23 mouse cellular contexts compared by ENCODE assay signal in the genomic region with DNA sequence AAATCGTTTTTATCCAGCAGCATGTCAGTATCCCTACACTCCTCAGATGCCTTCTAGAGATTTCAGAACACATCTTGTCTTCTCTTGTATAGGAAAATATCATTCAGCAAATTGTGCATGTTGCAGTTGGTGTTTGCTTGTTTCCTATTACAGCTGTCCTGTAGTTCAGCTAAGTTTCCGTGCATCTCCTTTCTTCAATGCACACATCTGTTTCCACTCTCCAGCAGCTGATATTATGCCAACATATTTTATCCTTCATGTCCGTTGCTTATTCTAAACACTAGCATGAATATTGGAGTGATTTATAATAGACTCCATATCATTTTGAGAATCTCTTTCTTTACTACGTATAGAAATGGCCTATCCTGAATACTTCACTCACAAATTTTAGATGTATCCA. TPM values are rescaled to one million over a fixed set of nuclear protein-coding genes. Genes with fewer than 3 reads are reported as not detected.
DNase-seq lines count a peak whose midpoint lies in the region; ATAC-seq and TF ChIP-seq lines count a peak whose summit lies in the region.
"Had no signal": no experiment of that assay in that cellular context is flagged by ENCODE, and none has a peak within 500 bp of the region (broad histone marks: within the 10 kb centered on the region; RNA-seq: fewer than 3 reads in every experiment).

No protein-coding gene starts in this region.

- 41% methylated on average over 4 of the region's 4 CpGs for WGBS in embryonic facial prominence, embryonic 14.5 days
- 72% methylated on average over 4 of the region's 4 CpGs for WGBS in embryonic facial prominence, embryonic 10.5 days
- 59% methylated on average over 4 of the region's 4 CpGs for WGBS in limb, embryonic 14.5 days
- WGBS in limb, embryonic 10.5 days: 85% methylated on average over 4 of the region's 4 CpGs
- 45% methylated on average over 4 of the region's 4 CpGs for WGBS in lung, embryonic 14.5 days

- no peak overlapping the region for H3K9ac ChIP-seq in embryonic facial prominence, embryonic 14.5 days (ENCODE audit: low read depth, low read length)
- H3K9ac ChIP-seq in limb, embryonic 14.5 days (ENCODE audit: low read depth, low read length, severe bottlenecking): no peak overlapping the region
- H3K9ac ChIP-seq in lung, embryonic 14.5 days: no peak overlapping the region

- no peak for TF ChIP-seq POLR2A in limb, embryonic 14.5 days (IDR thresholded peaks at IDR 0.05; ENCODE audit: borderline replicate concordance, extremely low read depth, insufficient read depth, insufficient read length)

- H3K4me3 ChIP-seq in embryonic facial prominence, embryonic 14.5 days (ENCODE audit: low read depth, low read length): no peak overlapping the region
- no peak overlapping the region for H3K4me3 ChIP-seq in embryonic facial prominence, embryonic 10.5 days
- H3K4me3 ChIP-seq in limb, embryonic 14.5 days (replicated peaks; ENCODE audit: low read length): no peak overlapping the region
- H3K4me3 ChIP-seq in limb, embryonic 10.5 days: no peak overlapping the region
- H3K4me3 ChIP-seq in lung, embryonic 14.5 days (ENCODE audit: low read depth, low read length): no peak overlapping the region

- no peak for ATAC-seq in embryonic facial prominence, embryonic 14.5 days (ENCODE audit: low read depth)
- no peak for ATAC-seq in limb, embryonic 14.5 days (ENCODE audit: low FRiP score, low read depth)
- ATAC-seq in lung, embryonic 14.5 days (ENCODE audit: insufficient read depth): peak; percentile 65; the same call in 1 of the 2 replicates
- ATAC-seq: activated CD4-positive, CD25-positive, alpha-beta regulatory T cell, adult 4 months; CD4-positive, CD25-positive, alpha-beta regulatory T cell, adult 4 months; Patski had no signal

- H3K36me3 ChIP-seq in embryonic facial prominence, embryonic 14.5 days (ENCODE audit: control insufficient read depth, insufficient read depth, low read length): no peaks in the 10 kb centered on the region
- H3K36me3 ChIP-seq in embryonic facial prominence, embryonic 10.5 days (replicated peaks): no peaks in the 10 kb centered on the region
- H3K36me3 ChIP-seq in limb, embryonic 14.5 days (ENCODE audit: control insufficient read depth, insufficient read depth, low read length): no peaks in the 10 kb centered on the region
- H3K36me3 ChIP-seq in limb, embryonic 10.5 days: no peaks in the 10 kb centered on the region
- no peaks in the 10 kb centered on the region for H3K36me3 ChIP-seq in lung, embryonic 14.5 days (ENCODE audit: insufficient read depth)
- H3K36me3 ChIP-seq: G1E had no signal

- no peaks in the 10 kb centered on the region for H3K27me3 ChIP-seq in embryonic facial prominence, embryonic 14.5 days (replicated peaks; ENCODE audit: control insufficient read depth, insufficient read depth, low read length)
- no peaks in the 10 kb centered on the region for H3K27me3 ChIP-seq in embryonic facial prominence, embryonic 10.5 days (replicated peaks; ENCODE audit: low read depth, poor library complexity, severe bottlenecking)
- H3K27me3 ChIP-seq in limb, embryonic 14.5 days (ENCODE audit: control insufficient read depth, insufficient read depth, low read length): no peaks in the 10 kb centered on the region
- no peaks in the 10 kb centered on the region for H3K27me3 ChIP-seq in limb, embryonic 10.5 days (ENCODE audit: low read depth, poor library complexity, severe bottlenecking)
- no peaks in the 10 kb centered on the region for H3K27me3 ChIP-seq in lung, embryonic 14.5 days (ENCODE audit: insufficient read depth, low read length)
- H3K27me3 ChIP-seq: CH12.LX, Patski had no signal

- H3K4me1 ChIP-seq in embryonic facial prominence, embryonic 14.5 days (ENCODE audit: control insufficient read depth, insufficient read depth, low read length): no peaks in the 10 kb centered on the region; the same call in 1 of the 2 replicates
- no peaks in the 10 kb centered on the region for H3K4me1 ChIP-seq in embryonic facial prominence, embryonic 10.5 days
- no peaks in the 10 kb centered on the region for H3K4me1 ChIP-seq in limb, embryonic 14.5 days (ENCODE audit: control insufficient read depth, insufficient read depth, low read length)
- no peaks in the 10 kb centered on the region for H3K4me1 ChIP-seq in limb, embryonic 10.5 days
- no peaks in the 10 kb centered on the region for H3K4me1 ChIP-seq in lung, embryonic 14.5 days (ENCODE audit: insufficient read depth)

- no peak overlapping the region for H3K4me2 ChIP-seq in embryonic facial prominence, embryonic 14.5 days (ENCODE audit: low read depth, low read length)
- no peak overlapping the region for H3K4me2 ChIP-seq in limb, embryonic 14.5 days (replicated peaks; ENCODE audit: low read depth, low read length, severe bottlenecking)
- H3K4me2 ChIP-seq in lung, embryonic 14.5 days: no peak overlapping the region

- no peaks in the 10 kb centered on the region for H3K9me3 ChIP-seq in embryonic facial prominence, embryonic 14.5 days (ENCODE audit: control insufficient read depth, low read length)
- no peaks in the 10 kb centered on the region for H3K9me3 ChIP-seq in embryonic facial prominence, embryonic 10.5 days
- H3K9me3 ChIP-seq in limb, embryonic 14.5 days (ENCODE audit: control insufficient read depth, low read length): no peaks in the 10 kb centered on the region
- H3K9me3 ChIP-seq in limb, embryonic 10.5 days (replicated peaks): no peaks in the 10 kb centered on the region
- no peaks in the 10 kb centered on the region for H3K9me3 ChIP-seq in lung, embryonic 14.5 days (ENCODE audit: low read depth, low read length)

- no peak for TF ChIP-seq CTCF in lung, embryonic 14.5 days (IDR thresholded peaks at IDR 0.05; ENCODE audit: low read depth)

- H3K27ac ChIP-seq in embryonic facial prominence, embryonic 14.5 days (replicated peaks; ENCODE audit: low read depth, low read length): no peak overlapping the region
- no peak overlapping the region for H3K27ac ChIP-seq in embryonic facial prominence, embryonic 10.5 days (replicated peaks)
- no peak overlapping the region for H3K27ac ChIP-seq in limb, embryonic 14.5 days (replicated peaks; ENCODE audit: low read depth, low read length)
- no peak overlapping the region for H3K27ac ChIP-seq in limb, embryonic 10.5 days
- no peak overlapping the region for H3K27ac ChIP-seq in lung, embryonic 14.5 days (ENCODE audit: low read depth)

- DNase-seq in embryonic facial prominence, embryonic 14.5 days (ENCODE audit: low spot score): peak; percentile 69
- no peak for DNase-seq in embryonic facial prominence, embryonic 10.5 days (ENCODE audit: low spot score)
- DNase-seq in limb, embryonic 14.5 days (ENCODE audit: low spot score): peak; percentile 40
- DNase-seq in limb, embryonic 10.5 days (ENCODE audit: low spot score): no peak
- DNase-seq in lung, embryonic 14.5 days: peak; percentile 80
- DNase-seq in lung, postnatal 14 days: no peak
- peak; percentile 77 for DNase-seq in 3T3-L1 (ENCODE audit: low read depth, low spot score)
- DNase-seq in retina, embryonic 14.5 days (ENCODE audit: low spot score): no peak
- DNase-seq: adrenal gland, adult 2 months; adrenal gland, adult 8-10 months; adrenal gland, postnatal 10 days; adrenal gland, postnatal 14 days; adrenal gland, postnatal 25 days; adrenal gland, postnatal 36 days; B cell, adult 2 months; cerebellum, adult 11 months; cerebellum, adult 11-12 months; cerebellum, adult 18-20 months had no signal

RNA-seq across cellular contexts. Expression of a gene that starts 41.0 kb away (rescaled TPM):
- polyA plus RNA-seq in embryonic facial prominence, embryonic 14.5 days (2014; fragmentation: Nextera tagmentation; extraction: Ambion mirVana): 7.0 and 8.7 TPM in 2 replicates
- polyA plus RNA-seq in embryonic facial prominence, embryonic 10.5 days (2016; fragmentation: Nextera tagmentation; extraction: Ambion mirVana): 6.6 and 6.7 TPM in 2 replicates
- 3.8 and 4.5 TPM in 2 replicates for polyA plus RNA-seq in limb, embryonic 14.5 days (2012; rRNA removed)
- 6.3 and 7.3 TPM in 2 replicates for polyA plus RNA-seq in limb, embryonic 14.5 days (2014; fragmentation: Nextera tagmentation; extraction: Ambion mirVana)
- 4.7 and 6.2 TPM in 2 replicates for polyA plus RNA-seq in limb, embryonic 10.5 days (2016; fragmentation: Nextera tagmentation; extraction: Ambion mirVana)
- polyA plus RNA-seq in lung, embryonic 14.5 days (2014; fragmentation: Nextera tagmentation; extraction: Ambion mirVana): 20.6 and 21.6 TPM in 2 replicates
- polyA plus RNA-seq: G1E, Patski had no signal

Comparison
In these comparisons a context has a peak if more than half of its experiments do, and no peak if none do; other contexts are left out.
1. DNase-seq: peak in embryonic facial prominence, embryonic 14.5 days (single experiment), limb, embryonic 14.5 days (single experiment), lung, embryonic 14.5 days (single experiment) and 3T3-L1 (single experiment); none in embryonic facial prominence, embryonic 10.5 days (single experiment), limb, embryonic 10.5 days (single experiment), lung, postnatal 14 days (single experiment) and retina, embryonic 14.5 days (single experiment).